Mouse (Mus musculus): ENCODE results near the gene Slc35c1.

DNA sequence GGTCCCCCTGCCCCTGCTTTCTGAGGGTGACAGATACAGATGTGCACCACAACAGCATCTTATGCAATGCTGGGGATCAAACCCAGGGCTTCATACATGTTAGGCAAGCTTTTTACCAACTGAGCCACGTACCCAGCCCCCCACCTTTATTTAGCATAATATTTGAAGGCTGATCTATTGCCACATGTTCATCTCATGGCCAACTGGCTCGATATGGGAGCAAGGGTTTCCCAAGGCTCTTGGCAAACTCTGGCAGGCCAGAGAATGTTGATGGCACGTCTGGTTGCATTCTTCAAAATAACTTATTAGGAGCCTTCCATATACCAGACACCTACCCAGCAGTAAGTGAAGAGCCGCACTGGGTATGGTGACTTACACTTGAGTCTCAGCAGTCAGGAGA lies 17.0 kb downstream of the Slc35c1 start:
- no peak for TF ChIP-seq GATA1 (IDR thresholded peaks at IDR 0.05; ENCODE audit: low read length)
- no peak for TF ChIP-seq TAL1 (IDR thresholded peaks at IDR 0.05; ENCODE audit: low read length)

Measured in erythroblast, embryonic 14.5 days (primary cell).